Mouse (Mus musculus) hindbrain, embryonic 14.5 days (tissue): ENCODE data around the gene Gm525. TPM values are rescaled to one million over a fixed set of nuclear protein-coding genes. Genes with fewer than 3 reads are reported as not detected.

Experiments
- ATAC-seq: fragments of 200-750 bp; cut with Nextera tagmentation; 2 replicates; pipeline ENCODE4 v1.8.0; 2017; ENCODE audit warnings: moderate number of reproducible peaks, mild to moderate bottlenecking, moderate TSS enrichment, moderate library complexity; ENCODE audit not compliant: low FRiP score
- DNase-seq: peaks from one replicate; pipeline ENCODE4 v3.0.0-alpha.2; 2015; ENCODE audit warnings: low spot score
- H3K27ac ChIP-seq: fragments of 300-500 bp; sonication (generic); 2 replicates; pipeline ENCODE4 v1.5.1; 2014; ENCODE audit warnings: mild to moderate bottlenecking, moderate library complexity
- H3K27me3 ChIP-seq: fragments of 300-500 bp; sonication (generic); 2 replicates; pipeline ENCODE4 v1.6.1; 2014; ENCODE audit warnings: mild to moderate bottlenecking, low read length, mixed read lengths; ENCODE audit not compliant: control insufficient read depth, insufficient read depth
- H3K36me3 ChIP-seq: fragments of 300-500 bp; sonication (generic); replicated peaks from 2 replicates; pipeline ENCODE4 v1.6.1; 2014; ENCODE audit not compliant: control insufficient read depth, insufficient read depth
- H3K4me1 ChIP-seq: fragments of 300-500 bp; sonication (generic); replicated peaks from 2 replicates; pipeline ENCODE4 v1.6.1; 2014; ENCODE audit warnings: antibody characterized with exemption, low read length, mixed read lengths; ENCODE audit not compliant: control insufficient read depth, insufficient read depth
- H3K4me2 ChIP-seq: fragments of 300-500 bp; sonication (generic); replicated peaks from 2 replicates; pipeline ENCODE4 v1.6.1; 2014; ENCODE audit warnings: mild to moderate bottlenecking, moderate library complexity
- H3K4me3 ChIP-seq: fragments of 300-500 bp; sonication (generic); replicated peaks from 2 replicates; pipeline ENCODE4 v1.5.1; 2014; ENCODE audit warnings: mild to moderate bottlenecking, low read length
- H3K9ac ChIP-seq: fragments of 300-500 bp; sonication (generic); 2 replicates; pipeline ENCODE4 v1.6.1; 2014
- H3K9me3 ChIP-seq: fragments of 300-500 bp; sonication (generic); 2 replicates; pipeline ENCODE4 v1.6.1; 2016; ENCODE audit warnings: low read length; ENCODE audit not compliant: control insufficient read depth
- WGBS: fragments of 180-500 bp; shearing (Covaris S2); extraction: QIAGEN DNeasy Blood & Tissue Kit; methylation state at CpG from one replicate; pipeline ENCODE4 v1.1.7; 2014; 5-methylcytosine and 5-hydroxymethylcytosine counted together
- polyA plus RNA-seq: library from polyadenylated mRNA; unstranded; fragments of >200 nt; fragmentation: Nextera tagmentation; extraction: Ambion mirVana; gene quantifications from 2 replicates; pipeline ENCODE4 v1.2.1, GENCODE M21; 2014

The Gm525 gene
- not detected in 2 replicates for polyA plus RNA-seq

GRCm38 (mm10) chr11:89073541-89073940 is at the start of gene Gm525:
Gene Gm525 (plus strand): TSS chr11:89073841.
- H3K4me1 ChIP-seq: no peaks in the 10 kb centered on the region
- ATAC-seq (no peak), DNase-seq (no peak)
- no peak within 1 kb of the TSS for H3K9ac ChIP-seq
- H3K27me3 ChIP-seq: no peaks in the 10 kb centered on the region
- no peak within 1 kb of the TSS for H3K27ac ChIP-seq
- 89% methylated on average over 8 of the region's 8 CpGs for WGBS
- no peaks in the 10 kb centered on the region for H3K9me3 ChIP-seq
- H3K4me2 ChIP-seq: no peak within 1 kb of the TSS
- no peaks in the 10 kb centered on the region for H3K36me3 ChIP-seq
- no peak within 1 kb of the TSS for H3K4me3 ChIP-seq

- Histone ChIP-seq H3K27ac (no peak overlapping the region), H3K9me3 (no peaks in the 10 kb centered on the region), H3K36me3 (no peaks in the 10 kb centered on the region), H3K9ac (no peak overlapping the region), H3K27me3 (no peaks in the 10 kb centered on the region), H3K4me1 (no peaks in the 10 kb centered on the region), H3K4me3 (no peak overlapping the region), H3K4me2 (no peak overlapping the region)
- 60% methylated on average over 11 of the region's 11 CpGs for WGBS
- ATAC-seq: no peak
- DNase-seq: peak; percentile 61
These were observed 49.3 kb upstream of the Gm525 start for GRCm38 (mm10) chr11:89024181-89024881.

- Histone ChIP-seq H3K9ac (no peak overlapping the region), H3K4me1 (no peaks in the 10 kb centered on the region), H3K9me3 (no peaks in the 10 kb centered on the region), H3K36me3 (no peaks in the 10 kb centered on the region), H3K27me3 (no peaks in the 10 kb centered on the region), H3K4me3 (no peak overlapping the region), H3K27ac (no peak overlapping the region), H3K4me2 (no peak overlapping the region)
- no peak for DNase-seq
- WGBS: 75% methylated on average over 3 of the region's 3 CpGs
- ATAC-seq: no peak
These were observed 48.0 kb upstream of the Gm525 start for GRCm38 (mm10) chr11:89025603-89026002.

- no peaks in the 10 kb centered on the region for H3K9me3 ChIP-seq
- H3K27ac ChIP-seq: no peak overlapping the region
- H3K27me3 ChIP-seq: no peaks in the 10 kb centered on the region
- ATAC-seq: no peak
- 98% methylated on average over 3 of the region's 3 CpGs for WGBS
- H3K4me2 ChIP-seq: no peak overlapping the region
- H3K9ac ChIP-seq: no peak overlapping the region
- no peak overlapping the region for H3K4me3 ChIP-seq
- H3K4me1 ChIP-seq: no peaks in the 10 kb centered on the region
- H3K36me3 ChIP-seq: no peaks in the 10 kb centered on the region
- no peak for DNase-seq
These were observed 47.5 kb upstream of the Gm525 start for GRCm38 (mm10) chr11:89026117-89026516.

- H3K27ac ChIP-seq: no peak overlapping the region
- H3K4me3 ChIP-seq: no peak overlapping the region
- ATAC-seq (no peak), DNase-seq (no peak)
- no peak overlapping the region for H3K9ac ChIP-seq
- no peaks in the 10 kb centered on the region for H3K9me3 ChIP-seq
- H3K27me3 ChIP-seq: no peaks in the 10 kb centered on the region
- no peaks in the 10 kb centered on the region for H3K4me1 ChIP-seq
- H3K4me2 ChIP-seq: no peak overlapping the region
- H3K36me3 ChIP-seq: no peaks in the 10 kb centered on the region
- WGBS: 78% methylated on average over 10 of the region's 10 CpGs
These were observed 45.7 kb upstream of the Gm525 start for GRCm38 (mm10) chr11:89027955-89028361.

GRCm38 (mm10) chr11:89028871-89029405 is 44.7 kb upstream of the Gm525 start:
- 61% methylated on average over 10 of the region's 10 CpGs for WGBS
- no peaks in the 10 kb centered on the region; the same call in 1 of the 2 replicates for H3K36me3 ChIP-seq
- no peak overlapping the region for H3K9ac ChIP-seq
- H3K4me1 ChIP-seq: no peaks in the 10 kb centered on the region
- DNase-seq (no peak), ATAC-seq (no peak)
- no peak overlapping the region for H3K4me3 ChIP-seq
- no peaks in the 10 kb centered on the region for H3K9me3 ChIP-seq
- no peak overlapping the region for H3K4me2 ChIP-seq
- no peak overlapping the region for H3K27ac ChIP-seq
- no peaks in the 10 kb centered on the region for H3K27me3 ChIP-seq

- H3K27me3 ChIP-seq: no peaks in the 10 kb centered on the region
- no peak for DNase-seq
- no peak overlapping the region for H3K4me3 ChIP-seq
- H3K4me1 ChIP-seq: no peaks in the 10 kb centered on the region
- no peaks in the 10 kb centered on the region for H3K9me3 ChIP-seq
- no peaks in the 10 kb centered on the region; the same call in 1 of the 2 replicates for H3K36me3 ChIP-seq
- no peak overlapping the region for H3K4me2 ChIP-seq
- no peak overlapping the region for H3K27ac ChIP-seq
- no peak overlapping the region for H3K9ac ChIP-seq
- WGBS: 72% methylated on average over 6 of the region's 6 CpGs
- no peak for ATAC-seq
These were observed 43.1 kb upstream of the Gm525 start for GRCm38 (mm10) chr11:89030552-89030951.

- ATAC-seq: no peak
- no peaks in the 10 kb centered on the region for H3K4me1 ChIP-seq
- peaks cover 5% of the 10 kb centered on the region; the same call in 1 of the 2 replicates for H3K36me3 ChIP-seq
- no peak for DNase-seq
- no peak overlapping the region for H3K4me2 ChIP-seq
- H3K4me3 ChIP-seq: no peak overlapping the region
- H3K27me3 ChIP-seq: no peaks in the 10 kb centered on the region
- no peak overlapping the region for H3K27ac ChIP-seq
- WGBS: 69% methylated on average over 1 of the region's 1 CpGs
- H3K9me3 ChIP-seq: no peaks in the 10 kb centered on the region
- H3K9ac ChIP-seq: no peak overlapping the region
These were observed 42.5 kb upstream of the Gm525 start for GRCm38 (mm10) chr11:89031189-89031588.

GRCm38 (mm10) chr11:89034592-89034991 is 39.0 kb upstream of the Gm525 start:
- Histone ChIP-seq H3K27ac (no peak overlapping the region), H3K27me3 (no peaks in the 10 kb centered on the region), H3K4me2 (no peak overlapping the region), H3K4me3 (no peak overlapping the region), H3K9me3 (no peaks in the 10 kb centered on the region), H3K4me1 (no peaks in the 10 kb centered on the region), H3K36me3 (peaks cover 34% of the 10 kb centered on the region), H3K9ac (no peak overlapping the region)
- DNase-seq: no peak
- no peak for ATAC-seq
